Mouse (Mus musculus): Measurements from ENCODE around the gene Tmem51. TPM values are rescaled to one million over a fixed set of nuclear protein-coding genes. Genes with fewer than 3 reads are reported as not detected.
"Not testable (repeated sequence)": the region's sequence is repeated elsewhere in the genome, so short reads cannot be mapped to it uniquely, and the experiment has no call there.

Tmem51 gene
- total and polyA plus RNA-seq, 2 experiments from 2014 or later, result 34.4 to 46.8 TPM

DNA sequence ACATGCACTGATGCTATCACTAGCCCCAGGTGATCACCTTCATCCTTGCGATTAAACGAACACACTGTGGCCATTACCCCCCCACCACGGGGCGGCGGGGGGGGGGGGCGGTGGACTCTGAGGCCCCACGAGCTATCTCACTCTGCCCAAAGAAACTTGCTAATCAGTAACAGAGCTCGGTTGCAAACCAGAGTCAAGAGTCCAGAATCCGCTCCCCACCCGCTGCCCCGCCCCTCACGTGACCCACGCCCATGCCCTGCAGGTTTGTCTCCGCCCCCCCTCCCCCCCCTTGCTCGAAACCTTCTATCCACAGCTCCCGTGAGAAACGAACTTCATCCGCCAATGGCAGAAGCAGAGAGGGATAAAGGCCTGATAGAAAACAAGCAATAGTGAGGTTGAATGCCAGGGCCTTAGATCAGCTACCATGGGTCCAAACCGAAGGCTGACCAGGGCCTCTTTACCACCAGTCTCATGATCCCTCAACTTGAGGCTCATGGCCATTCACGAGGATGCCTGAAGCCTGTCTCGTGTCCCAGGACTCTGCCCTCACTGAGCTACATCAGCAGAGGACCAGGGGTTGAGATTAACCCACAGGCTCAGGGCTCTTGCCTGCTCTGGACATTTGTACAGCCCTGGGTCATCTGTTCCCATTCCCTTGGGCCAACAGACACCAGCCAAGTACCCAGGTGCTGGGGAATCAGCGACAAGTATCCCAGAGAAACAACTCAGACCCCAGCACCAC lies 31.5 kb downstream of the Tmem51 start:
- H3K4me2 ChIP-seq (ENCODE audit: low read depth, low read length), result no peak overlapping the region

DNA sequence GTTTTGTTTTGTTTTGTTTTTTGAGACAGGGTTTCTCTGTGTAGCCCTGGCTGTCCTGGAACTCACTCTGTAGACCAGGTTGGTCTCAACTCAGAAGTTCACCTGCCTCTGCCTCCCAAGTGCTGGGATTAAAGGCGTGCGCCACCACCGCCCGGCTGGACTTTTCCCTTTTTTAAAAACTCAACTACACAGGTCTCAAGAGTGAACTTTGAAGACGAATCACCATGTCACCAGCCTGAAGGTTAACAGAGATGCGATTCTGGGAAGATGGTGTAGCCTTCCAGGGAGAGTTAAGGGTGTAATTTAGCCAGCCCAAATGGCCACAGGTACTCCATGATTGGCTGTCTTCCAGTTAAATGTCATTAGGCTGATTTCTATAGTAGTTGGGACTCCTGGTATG lies 32.2 kb downstream of the Tmem51 start:
- H3K27me3 ChIP-seq (ENCODE audit: control insufficient read depth, insufficient read depth, low read length); DNase-seq (ENCODE audit: low spot score); H3K4me2 ChIP-seq (ENCODE audit: low read depth, low read length); H3K27ac ChIP-seq (ENCODE audit: low read depth); ATAC-seq (ENCODE audit: insufficient read depth, low read depth); H3K9me3 ChIP-seq (replicated peaks; ENCODE audit: control insufficient read depth, low read length); H3K36me3 ChIP-seq (replicated peaks; ENCODE audit: control insufficient read depth, insufficient read depth, low read length); H3K9ac ChIP-seq (replicated peaks; ENCODE audit: low read depth, low read length); H3K4me3 ChIP-seq (ENCODE audit: low read depth, low read length): not testable (repeated sequence)
- peaks cover 27% of the 10 kb centered on the region for H3K4me1 ChIP-seq (ENCODE audit: control insufficient read depth, insufficient read depth)
- WGBS, result 88% methylated on average over 6 of the region's 6 CpGs

More for the DNA sequence above, 31.5 kb downstream of the Tmem51 start:
- no peak overlapping the region for H3K9ac ChIP-seq (replicated peaks; ENCODE audit: low read depth, low read length)
- peak overlapping the region; percentile 81; the same call in 1 of the 2 replicates for H3K27ac ChIP-seq (ENCODE audit: low read depth)
- no peaks in the 10 kb centered on the region for H3K9me3 ChIP-seq (replicated peaks; ENCODE audit: control insufficient read depth, low read length)
- H3K4me1 ChIP-seq (ENCODE audit: control insufficient read depth, insufficient read depth), result peaks cover 34% of the 10 kb centered on the region
- no peak overlapping the region for H3K4me3 ChIP-seq (ENCODE audit: low read depth, low read length)
- 43% methylated on average over 21 of the region's 22 CpGs for WGBS
- DNase-seq (ENCODE audit: low spot score) (no peak), ATAC-seq (ENCODE audit: insufficient read depth, low read depth) (no peak)
- TF ChIP-seq EP300 (IDR thresholded peaks at IDR 0.05; ENCODE audit: low read depth) (no peak), CTCF (IDR thresholded peaks at IDR 0.05; ENCODE audit: low read depth) (no peak)
- H3K27me3 ChIP-seq (ENCODE audit: control insufficient read depth, insufficient read depth, low read length), result no peaks in the 10 kb centered on the region
- no peaks in the 10 kb centered on the region for H3K36me3 ChIP-seq (replicated peaks; ENCODE audit: control insufficient read depth, insufficient read depth, low read length)

DNA sequence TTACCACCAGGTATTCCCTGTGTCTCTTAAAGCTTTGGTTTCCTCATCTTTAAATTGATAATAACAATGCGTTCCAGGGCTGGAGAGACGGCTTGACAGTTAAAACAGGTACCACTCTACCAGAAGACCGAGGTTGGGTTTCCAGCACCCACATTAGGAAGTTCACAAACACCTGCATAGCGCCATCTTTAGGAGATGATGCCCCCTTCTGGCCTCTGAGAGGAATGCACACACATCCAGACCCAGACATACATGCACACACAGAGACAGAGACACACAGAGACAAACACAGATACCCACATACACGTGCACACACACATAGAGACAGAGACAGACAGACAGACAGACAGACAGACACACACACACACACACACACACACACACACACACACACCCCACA lies 34.1 kb downstream of the Tmem51 start:
- Histone ChIP-seq H3K27ac (ENCODE audit: low read depth) (no peak overlapping the region), H3K4me2 (ENCODE audit: low read depth, low read length) (no peak overlapping the region), H3K27me3 (ENCODE audit: control insufficient read depth, insufficient read depth, low read length) (no peaks in the 10 kb centered on the region), H3K9ac (replicated peaks; ENCODE audit: low read depth, low read length) (no peak overlapping the region), H3K4me3 (ENCODE audit: low read depth, low read length) (no peak overlapping the region), H3K9me3 (replicated peaks; ENCODE audit: control insufficient read depth, low read length) (no peaks in the 10 kb centered on the region), H3K4me1 (ENCODE audit: control insufficient read depth, insufficient read depth) (peaks cover 26% of the 10 kb centered on the region), H3K36me3 (replicated peaks; ENCODE audit: control insufficient read depth, insufficient read depth, low read length) (no peaks in the 10 kb centered on the region)
- no peak for TF ChIP-seq CTCF (IDR thresholded peaks at IDR 0.05; ENCODE audit: low read depth)
- TF ChIP-seq EP300 (IDR thresholded peaks at IDR 0.05; ENCODE audit: low read depth), result no peak
- ATAC-seq (ENCODE audit: insufficient read depth, low read depth), result no peak
- DNase-seq (ENCODE audit: low spot score), result no peak
- 95% methylated on average over 5 of the region's 5 CpGs for WGBS

DNA sequence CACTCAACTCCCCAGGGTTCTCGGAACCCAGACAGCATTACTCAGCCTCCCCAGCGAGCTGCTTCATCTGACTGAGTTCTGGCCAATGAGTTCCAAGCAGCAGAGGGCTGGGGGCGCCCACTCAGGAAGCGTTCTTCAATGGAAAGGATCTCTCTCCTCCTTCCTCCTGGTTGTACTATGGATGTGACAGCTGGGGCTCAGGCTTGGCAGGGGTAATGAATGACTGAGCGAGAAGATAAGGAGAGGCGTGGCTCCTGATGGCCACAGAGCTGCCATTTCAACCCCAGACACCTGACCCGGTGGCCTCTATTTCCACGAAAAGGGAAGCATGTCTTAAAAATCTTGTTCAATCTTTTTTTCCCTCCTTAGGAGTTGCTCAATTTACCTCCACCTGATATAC lies 35.7 kb downstream of the Tmem51 start:
- no peak overlapping the region for H3K4me3 ChIP-seq (ENCODE audit: low read depth, low read length)
- no peaks in the 10 kb centered on the region for H3K27me3 ChIP-seq (ENCODE audit: control insufficient read depth, insufficient read depth, low read length)
- no peak for TF ChIP-seq EP300 (IDR thresholded peaks at IDR 0.05; ENCODE audit: low read depth)
- TF ChIP-seq CTCF (IDR thresholded peaks at IDR 0.05; ENCODE audit: low read depth), result no peak
- H3K27ac ChIP-seq (ENCODE audit: low read depth), result no peak overlapping the region
- ATAC-seq (ENCODE audit: insufficient read depth, low read depth), result no peak; the same call in 1 of the 2 replicates
- no peaks in the 10 kb centered on the region for H3K36me3 ChIP-seq (replicated peaks; ENCODE audit: control insufficient read depth, insufficient read depth, low read length)
- H3K4me2 ChIP-seq (ENCODE audit: low read depth, low read length), result no peak overlapping the region
- WGBS, result 18% methylated on average over 8 of the region's 8 CpGs
- DNase-seq (ENCODE audit: low spot score), result peak; percentile 39
- no peak overlapping the region for H3K9ac ChIP-seq (replicated peaks; ENCODE audit: low read depth, low read length)
- H3K4me1 ChIP-seq (ENCODE audit: control insufficient read depth, insufficient read depth), result peaks cover 22% of the 10 kb centered on the region
- no peaks in the 10 kb centered on the region for H3K9me3 ChIP-seq (replicated peaks; ENCODE audit: control insufficient read depth, low read length)

DNA sequence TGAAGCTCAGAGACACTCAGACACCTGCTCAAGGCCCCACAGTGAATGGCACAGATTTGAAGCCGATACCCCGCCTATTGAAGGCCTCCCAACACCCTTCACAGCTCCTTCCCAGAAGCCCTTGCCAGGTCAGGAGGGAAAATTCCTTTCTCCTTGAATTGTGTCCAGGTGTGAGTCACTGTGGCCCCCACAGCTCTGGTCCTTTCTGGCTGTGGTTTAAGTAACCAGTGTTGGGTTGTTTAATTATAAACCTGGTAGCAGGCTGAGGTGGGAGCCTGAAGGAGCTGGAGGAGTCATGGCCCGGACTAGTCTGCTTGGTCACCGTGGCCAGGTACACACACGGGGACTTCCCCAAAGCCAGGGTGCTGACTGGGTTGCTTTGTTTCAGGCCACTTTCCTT lies 37.1 kb downstream of the Tmem51 start:
- no peaks in the 10 kb centered on the region for H3K27me3 ChIP-seq (ENCODE audit: control insufficient read depth, insufficient read depth, low read length)
- 82% methylated on average over 5 of the region's 5 CpGs for WGBS
- no peak overlapping the region for H3K4me3 ChIP-seq (ENCODE audit: low read depth, low read length)
- H3K4me2 ChIP-seq (ENCODE audit: low read depth, low read length), result no peak overlapping the region
- H3K27ac ChIP-seq (ENCODE audit: low read depth), result no peak overlapping the region
- no peak overlapping the region for H3K9ac ChIP-seq (replicated peaks; ENCODE audit: low read depth, low read length)
- H3K4me1 ChIP-seq (ENCODE audit: control insufficient read depth, insufficient read depth), result peaks cover 18% of the 10 kb centered on the region
- no peaks in the 10 kb centered on the region for H3K9me3 ChIP-seq (replicated peaks; ENCODE audit: control insufficient read depth, low read length)
- TF ChIP-seq CTCF (IDR thresholded peaks at IDR 0.05; ENCODE audit: low read depth) (no peak), EP300 (IDR thresholded peaks at IDR 0.05; ENCODE audit: low read depth) (no peak)
- H3K36me3 ChIP-seq (replicated peaks; ENCODE audit: control insufficient read depth, insufficient read depth, low read length), result no peaks in the 10 kb centered on the region
- ATAC-seq (ENCODE audit: insufficient read depth, low read depth), result no peak
- no peak for DNase-seq (ENCODE audit: low spot score)

DNA sequence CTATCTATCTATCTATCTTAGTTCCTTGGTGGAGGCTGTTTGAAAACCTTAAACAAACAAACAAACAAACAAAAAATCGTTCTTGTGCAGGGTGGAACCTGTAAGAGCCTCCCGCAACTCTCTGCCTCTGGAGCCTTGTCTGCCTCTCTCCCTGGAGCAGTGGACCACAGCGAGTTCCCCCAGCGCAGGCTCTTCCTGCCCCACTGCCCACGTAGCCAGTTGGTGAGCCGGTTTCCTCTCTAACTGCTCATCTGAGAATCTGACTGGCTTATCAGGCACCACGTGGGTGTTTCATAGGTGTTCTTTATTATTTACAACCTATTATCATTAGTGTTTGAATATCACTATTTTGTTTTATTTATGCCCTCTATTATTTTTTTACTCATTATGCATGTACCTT lies 37.6 kb downstream of the Tmem51 start:
- Histone ChIP-seq H3K4me1 (ENCODE audit: control insufficient read depth, insufficient read depth) (peaks cover 23% of the 10 kb centered on the region), H3K9ac (replicated peaks; ENCODE audit: low read depth, low read length) (no peak overlapping the region), H3K27me3 (ENCODE audit: control insufficient read depth, insufficient read depth, low read length) (no peaks in the 10 kb centered on the region), H3K36me3 (replicated peaks; ENCODE audit: control insufficient read depth, insufficient read depth, low read length) (no peaks in the 10 kb centered on the region), H3K27ac (ENCODE audit: low read depth) (no peak overlapping the region), H3K4me2 (ENCODE audit: low read depth, low read length) (no peak overlapping the region), H3K4me3 (ENCODE audit: low read depth, low read length) (no peak overlapping the region), H3K9me3 (replicated peaks; ENCODE audit: control insufficient read depth, low read length) (no peaks in the 10 kb centered on the region)
- DNase-seq (ENCODE audit: low spot score) (no peak), ATAC-seq (ENCODE audit: insufficient read depth, low read depth) (no peak)
- WGBS, result 74% methylated on average over 7 of the region's 7 CpGs
- TF ChIP-seq EP300 (IDR thresholded peaks at IDR 0.05; ENCODE audit: low read depth) (no peak), CTCF (IDR thresholded peaks at IDR 0.05; ENCODE audit: low read depth) (no peak)

Measured in heart, postnatal 0 days (tissue).